Mouse (Mus musculus) T-helper 17 cell (primary cell): ENCODE data around the gene Slc38a4.

Experiments used
- in situ Hi-C, 2 experiments: fragments of 300-600 bp; cut with MboI, MseI; formaldehyde crosslinking; loops; 1 replicate in 1 of 2; 2 replicates in 1 of 2; pipeline ENCODE4 v1.15.1; 2025; ENCODE audit warnings: high pct_unique_total_duplicates in 2 of 2

Gene Slc38a4

GRCm38 (mm10) chr15:97019323-97019722 is 36.4 kb downstream of the Slc38a4 start:
- in situ Hi-C loops, result no loop called here

GRCm38 (mm10) chr15:97017195-97017594 is 38.6 kb downstream of the Slc38a4 start:
- in situ Hi-C loops, result no loop called here

- in situ Hi-C loops, result no loop called here
Measured at GRCm38 (mm10) chr15:97015036-97015596, 40.6 kb downstream of the Slc38a4 start.

DNA sequence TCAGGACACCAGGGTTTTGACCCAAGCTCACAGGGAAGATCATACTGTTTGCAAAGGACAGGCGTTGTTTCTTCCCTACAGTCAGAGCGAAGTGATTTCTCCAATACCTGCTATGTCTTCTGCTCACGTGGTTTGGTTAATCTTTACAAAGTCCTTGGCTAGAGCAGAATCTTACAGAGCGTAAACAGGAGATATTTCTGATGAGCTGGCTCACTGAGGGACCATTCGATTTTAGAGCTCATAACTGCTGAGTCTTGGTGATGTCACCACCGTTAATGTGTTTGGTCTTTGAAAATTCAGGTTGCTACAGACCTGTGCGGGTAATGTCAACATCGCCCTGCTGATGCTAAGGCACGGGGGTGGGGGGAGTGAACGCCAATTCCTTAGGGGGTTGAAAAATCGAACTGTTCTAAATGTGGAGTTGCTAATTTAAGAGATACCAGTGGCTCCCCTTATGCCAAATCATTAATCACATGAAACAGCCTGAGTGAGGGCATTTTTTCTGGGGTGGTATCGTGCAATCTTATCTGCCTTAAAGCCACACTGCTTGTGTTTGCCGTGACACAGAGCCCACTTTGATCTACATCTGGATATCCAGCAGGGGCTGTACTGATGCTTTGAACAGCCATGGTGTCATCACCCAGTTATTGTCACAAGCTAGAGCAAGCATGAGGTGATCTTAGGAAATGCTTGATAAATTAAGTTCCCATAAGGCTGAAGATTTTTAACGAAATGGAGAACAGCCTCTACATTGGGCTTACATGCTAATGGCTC is 44.0 kb downstream of the Slc38a4 start:
- in situ Hi-C loops, result no loop called here

DNA sequence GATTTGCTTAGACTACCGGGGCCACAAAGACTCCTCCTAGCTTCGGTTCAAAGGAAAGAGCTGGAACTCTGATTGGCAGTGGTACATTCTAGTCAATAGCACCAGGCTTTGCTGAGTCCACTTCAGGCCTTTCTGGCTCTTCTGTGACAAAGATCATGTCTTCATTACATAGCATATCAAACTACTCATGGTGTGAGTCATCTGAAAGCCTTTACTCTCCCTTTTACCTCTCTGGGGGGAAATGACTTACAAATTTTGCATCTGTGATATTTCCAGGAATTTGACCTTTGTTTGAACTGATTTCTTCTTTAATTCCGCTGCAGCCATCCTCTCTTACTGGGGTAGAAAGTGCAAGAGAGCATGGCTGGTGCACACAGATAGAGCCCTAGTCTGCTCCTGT is 46.5 kb downstream of the Slc38a4 start:
- in situ Hi-C loops, result no loop called here

DNA sequence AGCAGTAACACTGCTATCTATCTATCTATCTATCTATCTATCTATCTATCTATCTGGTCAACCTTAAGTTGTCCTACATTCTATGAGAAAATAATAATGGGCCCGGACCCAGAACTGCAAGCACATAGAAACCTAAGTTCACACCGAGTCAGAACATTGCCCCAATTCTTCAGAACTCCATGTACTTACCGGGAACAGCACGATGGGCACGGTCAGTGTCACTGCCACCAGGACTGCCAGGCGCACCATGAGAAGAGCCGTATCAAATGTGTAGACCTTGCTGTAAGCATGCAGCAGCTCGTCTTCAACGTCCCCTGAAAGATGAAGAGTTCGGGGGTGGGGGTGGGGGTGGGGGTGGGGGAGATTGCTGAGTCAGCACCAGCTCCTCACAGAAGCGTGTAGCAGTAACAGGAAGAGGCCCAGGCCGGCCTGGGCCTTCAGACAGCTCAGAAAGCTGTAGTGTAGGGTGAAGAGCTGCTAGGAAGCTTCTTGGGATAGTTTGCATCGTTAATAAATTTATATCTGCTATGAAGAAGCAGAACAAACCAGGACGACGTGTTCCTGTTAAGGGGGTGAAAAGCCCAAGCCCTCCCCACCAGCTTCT is 50.0 kb downstream of the Slc38a4 start:
- in situ Hi-C loops, result no loop called here

GRCm38 (mm10) chr15:97004525-97004867 is 51.3 kb downstream of the Slc38a4 start:
- in situ Hi-C loops, result no loop called here

- in situ Hi-C loops, result no loop called here
Measured at GRCm38 (mm10) chr15:97003851-97004524, 51.8 kb downstream of the Slc38a4 start.

DNA sequence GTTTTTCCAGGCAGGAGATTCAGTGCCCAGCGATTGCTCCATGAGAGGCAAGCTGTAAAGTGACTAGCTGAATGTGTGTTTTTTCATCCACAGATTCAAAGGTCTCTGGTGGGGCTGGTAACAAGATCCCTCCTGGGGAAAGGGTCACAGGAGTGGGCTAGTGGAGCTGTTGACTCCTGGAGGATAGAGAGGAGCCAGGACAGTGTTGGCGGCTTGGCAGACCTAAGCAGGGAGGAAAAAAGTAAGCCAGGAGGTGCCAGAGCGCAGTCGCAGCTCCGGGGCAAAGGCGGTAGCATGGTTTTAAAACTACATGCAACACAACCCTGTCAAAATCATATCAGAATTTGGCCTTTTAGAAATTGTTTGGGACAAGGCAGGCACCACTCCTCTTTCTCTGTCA is 52.6 kb downstream of the Slc38a4 start:
- in situ Hi-C loops, result no loop called here

DNA sequence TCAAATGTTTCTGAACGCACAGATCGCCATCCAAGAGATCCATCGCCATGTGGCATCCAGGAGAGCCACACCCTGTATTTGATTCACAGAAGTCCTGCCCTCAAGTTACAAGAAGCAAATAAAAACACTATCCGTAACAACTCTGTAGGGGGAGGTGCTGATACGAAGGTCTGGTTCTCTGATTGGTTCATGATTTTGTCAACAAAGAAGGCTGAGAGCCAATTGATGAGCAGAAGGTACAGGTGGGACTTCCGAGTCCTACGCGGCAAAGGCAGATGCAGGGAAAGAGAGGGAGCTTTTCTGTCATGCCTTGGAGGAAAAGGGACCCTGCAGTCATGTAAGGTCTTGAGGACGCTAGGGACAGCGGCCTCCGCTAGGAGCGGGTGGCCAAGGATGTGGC is 53.0 kb downstream of the Slc38a4 start:
- in situ Hi-C loops, result no loop called here

- in situ Hi-C loops, result no loop called here
Measured at GRCm38 (mm10) chr15:97001886-97002285, 53.9 kb downstream of the Slc38a4 start.

- in situ Hi-C loops, result no loop called here
Measured at GRCm38 (mm10) chr15:97001416-97001815, 54.3 kb downstream of the Slc38a4 start.

DNA sequence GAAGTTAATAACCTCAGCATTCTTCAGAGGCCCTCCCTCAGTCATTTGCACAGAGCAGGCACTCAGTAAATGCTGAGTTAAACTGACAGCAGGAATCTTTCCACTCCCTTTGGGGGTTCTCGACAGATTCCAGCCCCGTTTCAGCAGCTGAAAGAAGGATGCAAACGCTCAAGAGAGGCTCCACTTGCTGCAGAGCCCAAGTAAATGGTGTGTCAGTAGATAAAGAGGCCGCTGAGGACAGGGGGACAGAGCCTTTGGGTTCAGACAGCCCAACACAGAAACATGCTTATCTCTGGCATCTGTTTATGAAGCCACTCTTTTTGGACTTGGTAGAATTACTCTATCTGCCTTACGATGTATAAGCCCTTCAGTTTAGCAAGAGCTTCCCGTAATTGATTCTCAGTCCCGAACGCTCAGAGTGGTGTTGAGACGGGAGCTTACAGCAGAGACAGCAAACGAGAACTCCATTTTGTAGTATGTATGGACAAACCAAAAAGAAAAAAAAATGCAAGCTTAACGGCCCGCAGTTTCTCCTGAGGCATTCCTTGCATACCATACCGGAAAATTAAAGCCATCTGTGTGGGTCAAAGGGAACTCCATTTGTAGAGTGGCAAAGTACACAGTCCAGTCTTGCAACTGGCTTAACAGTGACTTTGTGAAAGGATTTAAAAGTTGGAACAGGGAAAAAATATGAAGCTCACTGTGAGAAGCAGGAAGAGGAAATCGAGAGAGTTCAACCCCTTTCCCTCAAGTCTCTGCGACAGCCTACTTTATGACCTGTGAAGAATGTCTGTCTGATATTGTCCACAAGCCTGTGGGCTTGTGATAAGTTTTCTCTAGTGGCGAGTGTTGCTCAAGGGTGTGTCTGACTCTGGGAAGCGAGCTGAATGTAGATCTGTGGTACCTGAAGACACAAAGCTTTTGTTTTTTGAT is 55.2 kb downstream of the Slc38a4 start:
- in situ Hi-C loops, result no loop called here

DNA sequence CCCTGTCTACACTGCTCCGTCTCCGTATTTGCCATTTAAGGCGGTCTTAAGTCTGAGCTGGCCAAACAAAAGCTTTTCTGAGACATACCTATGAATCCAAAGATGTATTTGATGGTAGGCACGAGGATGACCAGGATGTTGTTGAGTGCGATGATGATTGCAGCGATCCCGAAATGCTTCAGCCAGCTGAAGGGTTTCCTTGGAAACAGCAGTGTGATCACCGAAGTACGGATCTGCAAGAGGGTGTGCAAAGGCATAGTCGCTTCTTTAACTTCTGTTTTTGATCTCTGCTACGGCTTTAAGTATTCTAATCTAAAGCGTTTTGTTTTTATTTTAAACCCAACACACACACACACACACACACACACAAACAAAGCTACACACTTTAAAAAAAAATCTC is 56.4 kb downstream of the Slc38a4 start:
- in situ Hi-C loops, result no loop called here

GRCm38 (mm10) chr15:96985618-96986017 is 70.1 kb downstream of the Slc38a4 start:
- in situ Hi-C loops, result no loop called here

DNA sequence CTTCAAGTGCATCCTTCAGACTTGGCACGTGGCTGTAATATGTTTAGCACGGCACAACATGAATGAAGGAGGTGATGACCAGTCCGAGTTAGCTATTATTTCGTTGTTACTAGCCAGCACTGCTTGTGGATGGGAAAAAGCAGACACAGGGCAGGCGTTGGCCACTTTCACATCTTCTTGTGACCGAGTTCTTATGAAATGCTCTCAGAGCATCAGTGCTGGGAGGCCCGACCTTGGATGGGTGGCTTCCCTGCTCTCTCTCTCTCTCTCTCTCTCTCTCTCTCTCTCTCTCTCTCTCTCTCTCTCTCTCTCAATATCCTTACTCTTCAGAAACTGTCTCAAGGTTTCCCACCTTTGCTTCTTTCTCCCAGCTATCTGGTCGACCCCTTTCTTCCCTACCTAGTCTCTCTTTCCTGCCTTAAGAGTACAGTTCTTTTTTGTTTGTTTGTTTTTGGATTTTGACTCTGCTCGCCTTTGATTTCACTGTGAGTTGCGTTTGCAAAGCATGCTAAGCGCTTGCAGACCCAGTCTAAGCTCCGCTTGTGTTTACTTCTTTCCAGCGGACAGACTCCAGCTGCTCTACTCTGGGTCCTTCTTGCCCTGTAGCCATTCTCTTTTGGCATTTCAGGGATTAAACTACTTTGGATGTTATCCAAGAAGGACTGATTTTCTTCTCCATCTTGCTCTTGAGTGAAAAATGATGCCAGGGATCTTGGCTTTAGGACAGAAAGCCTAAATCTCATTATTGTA is 72.0 kb downstream of the Slc38a4 start:
- in situ Hi-C loops, result no loop called here

DNA sequence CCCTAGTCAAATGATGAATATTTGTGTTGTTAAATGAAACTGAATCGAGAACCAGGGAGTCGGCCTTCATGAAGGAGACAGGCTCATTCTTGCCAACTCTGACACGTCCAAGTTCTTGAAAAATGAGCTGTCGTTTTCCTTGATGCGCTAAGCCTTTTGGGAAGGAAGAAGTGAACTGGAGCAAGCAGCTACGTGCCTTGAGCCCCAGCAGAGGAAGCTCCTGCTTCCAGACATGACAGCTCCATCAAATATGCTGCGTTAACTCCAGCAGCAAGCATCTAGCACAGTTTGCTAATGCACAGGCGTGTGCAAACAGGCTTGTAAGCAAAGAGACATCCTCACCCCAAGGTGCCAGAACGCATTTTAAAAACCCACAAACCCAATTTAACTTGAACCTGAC is 80.6 kb downstream of the Slc38a4 start:
- in situ Hi-C loops, result no loop called here

GRCm38 (mm10) chr15:96974131-96974530 is 81.6 kb downstream of the Slc38a4 start:
- in situ Hi-C loops, result no loop called here

GRCm38 (mm10) chr15:96973370-96973769 is 82.4 kb downstream of the Slc38a4 start:
- in situ Hi-C loops, result no loop called here

- in situ Hi-C loops, result no loop called here
Measured at GRCm38 (mm10) chr15:96972706-96973274, 83.0 kb downstream of the Slc38a4 start.
